Mouse (Mus musculus) neural tube, embryonic 13.5 days (tissue): ENCODE measurements around the gene Carmil2. TPM values are rescaled to one million over a fixed set of nuclear protein-coding genes. Genes with fewer than 3 reads are reported as not detected.
A peak's percentile ranks its signal among the peaks of the same experiment; 100 is the strongest.

Source experiments
- ATAC-seq: fragments of 200-750 bp; cut with Nextera tagmentation; 2 replicates; pipeline ENCODE4 v1.8.0; 2017; ENCODE audit warnings: low read depth, mild to moderate bottlenecking, moderate TSS enrichment, moderate library complexity
- H3K27ac ChIP-seq: fragments of 300-500 bp; sonication (generic); replicated peaks from 2 replicates; pipeline ENCODE4 v1.5.1; 2015; ENCODE audit warnings: moderate library complexity, mild to moderate bottlenecking, inconsistent platforms
- H3K27me3 ChIP-seq: fragments of 300-500 bp; sonication (generic); 2 replicates; pipeline ENCODE4 v1.6.1; 2015; ENCODE audit warnings: mild to moderate bottlenecking, inconsistent platforms
- H3K36me3 ChIP-seq: fragments of 300-500 bp; sonication (generic); 2 replicates; pipeline ENCODE4 v1.6.1; 2015; ENCODE audit warnings: mild to moderate bottlenecking, inconsistent platforms
- H3K4me1 ChIP-seq: fragments of 300-500 bp; sonication (generic); replicated peaks from 2 replicates; pipeline ENCODE4 v1.6.1; 2015; ENCODE audit warnings: inconsistent platforms
- H3K4me2 ChIP-seq: fragments of 300-500 bp; sonication (generic); 2 replicates; pipeline ENCODE4 v1.6.1; 2015; ENCODE audit warnings: inconsistent platforms, mild to moderate bottlenecking, moderate library complexity
- H3K4me3 ChIP-seq: fragments of 300-500 bp; sonication (generic); 2 replicates; pipeline ENCODE4 v1.5.1; 2015; ENCODE audit warnings: mild to moderate bottlenecking, inconsistent platforms
- H3K9ac ChIP-seq: fragments of 300-500 bp; sonication (generic); 2 replicates; pipeline ENCODE4 v1.6.1; 2015; ENCODE audit warnings: moderate library complexity, mild to moderate bottlenecking, inconsistent platforms
- H3K9me3 ChIP-seq: fragments of 300-500 bp; sonication (generic); 2 replicates; pipeline ENCODE4 v1.6.1; 2016; ENCODE audit warnings: inconsistent platforms
- WGBS: fragments of 180-500 bp; shearing (Covaris S2); methylation state at CpG from one replicate; pipeline ENCODE4 v1.1.7; 2015; 5-methylcytosine and 5-hydroxymethylcytosine counted together
- polyA plus RNA-seq: library from polyadenylated mRNA; unstranded; fragments of >200 nt; fragmentation: Nextera tagmentation; extraction: Ambion mirVana; gene quantifications from 2 replicates; pipeline ENCODE4 v1.2.1, GENCODE M21; 2015

Carmil2 gene
- polyA plus RNA-seq: 16.6 and 20.2 TPM in 2 replicates

GRCm38 (mm10) chr8:105685796-105686308, at the start of gene Carmil2:
TSS of gene Carmil2 (plus strand) at chr8:105686274.
- peak; percentile 48 for ATAC-seq

GRCm38 (mm10) chr8:105636963-105637510, 49.0 kb upstream of the Carmil2 start, which contains the start of gene Agrp:
TSS of gene Agrp (minus strand) at chr8:105637393.
- H3K9ac ChIP-seq: peak within 1 kb of the TSS; percentile 97
- ATAC-seq: peak; percentile 59

More at GRCm38 (mm10) chr8:105685796-105686308, at the start of gene Carmil2:
- Histone ChIP-seq H3K9ac (peak within 1 kb of the TSS; percentile 8; the same call in 1 of the 2 replicates), H3K4me1 (peaks cover 7% of the 10 kb centered on the region; the same call in 1 of the 2 replicates), H3K4me2 (0 out of 2 replicates have a peak within 1 kb of the TSS, but pooled peaks have one; percentile 7), H3K4me3 (no peak within 1 kb of the TSS), H3K36me3 (peaks cover 37% of the 10 kb centered on the region), H3K27me3 (no peaks in the 10 kb centered on the region), H3K9me3 (no peaks in the 10 kb centered on the region), H3K27ac (no peak within 1 kb of the TSS)
- 16% methylated on average over 26 of the region's 26 CpGs for WGBS

GRCm38 (mm10) chr8:105637601-105638041, 48.5 kb upstream of the Carmil2 start:
- Histone ChIP-seq H3K27me3 (no peaks in the 10 kb centered on the region), H3K27ac (peak overlapping the region; percentile 100), H3K9me3 (no peaks in the 10 kb centered on the region), H3K4me1 (peaks cover 48% of the 10 kb centered on the region), H3K4me3 (peak overlapping the region; percentile 92), H3K9ac (peak overlapping the region; percentile 97), H3K36me3 (peaks cover 3% of the 10 kb centered on the region; the same call in 1 of the 2 replicates), H3K4me2 (peak overlapping the region; percentile 94)
- under 1% methylated on average over 11 of the region's 11 CpGs for WGBS
- no peak for ATAC-seq

More at GRCm38 (mm10) chr8:105636963-105637510, 49.0 kb upstream of the Carmil2 start, which contains the start of gene Agrp:
- Histone ChIP-seq H3K4me1 (peaks cover 48% of the 10 kb centered on the region), H3K36me3 (peaks cover 3% of the 10 kb centered on the region; the same call in 1 of the 2 replicates), H3K27me3 (no peaks in the 10 kb centered on the region), H3K9me3 (no peaks in the 10 kb centered on the region), H3K4me3 (peak within 1 kb of the TSS; percentile 92), H3K4me2 (peak within 1 kb of the TSS; percentile 94), H3K27ac (peak within 1 kb of the TSS; percentile 100)
- WGBS: 0% methylated on average over 63 of the region's 63 CpGs

- peak overlapping the region; percentile 97; the same call in 1 of the 2 replicates for H3K9ac ChIP-seq
- peak overlapping the region; percentile 94 for H3K4me2 ChIP-seq
- no peak for ATAC-seq
- WGBS: 94% methylated on average over 4 of the region's 4 CpGs
- no peaks in the 10 kb centered on the region for H3K9me3 ChIP-seq
- H3K27ac ChIP-seq: no peak overlapping the region
- H3K4me1 ChIP-seq: peaks cover 48% of the 10 kb centered on the region
- H3K27me3 ChIP-seq: no peaks in the 10 kb centered on the region
- peak overlapping the region; percentile 92 for H3K4me3 ChIP-seq
- H3K36me3 ChIP-seq: peaks cover 5% of the 10 kb centered on the region
These were observed 47.6 kb upstream of the Carmil2 start for GRCm38 (mm10) chr8:105638510-105638909.

- WGBS: 71% methylated on average over 1 of the region's 1 CpGs
- Histone ChIP-seq H3K9me3 (no peaks in the 10 kb centered on the region), H3K4me2 (no peak overlapping the region), H3K9ac (no peak overlapping the region), H3K27me3 (no peaks in the 10 kb centered on the region), H3K4me3 (no peak overlapping the region), H3K4me1 (peaks cover 46% of the 10 kb centered on the region), H3K36me3 (peaks cover 15% of the 10 kb centered on the region), H3K27ac (no peak overlapping the region)
- ATAC-seq: no peak
These were observed 46.2 kb upstream of the Carmil2 start for GRCm38 (mm10) chr8:105639835-105640234.

GRCm38 (mm10) chr8:105640511-105640910, 45.6 kb upstream of the Carmil2 start:
- no peak overlapping the region for H3K27ac ChIP-seq
- H3K9ac ChIP-seq: no peak overlapping the region
- H3K4me3 ChIP-seq: no peak overlapping the region
- no peaks in the 10 kb centered on the region for H3K27me3 ChIP-seq
- no peaks in the 10 kb centered on the region for H3K9me3 ChIP-seq
- H3K4me2 ChIP-seq: no peak overlapping the region
- peaks cover 22% of the 10 kb centered on the region for H3K36me3 ChIP-seq
- WGBS: 70% methylated on average over 2 of the region's 2 CpGs
- ATAC-seq: no peak
- H3K4me1 ChIP-seq: peaks cover 40% of the 10 kb centered on the region

- Histone ChIP-seq H3K27me3 (no peaks in the 10 kb centered on the region), H3K9me3 (no peaks in the 10 kb centered on the region), H3K4me1 (peaks cover 9% of the 10 kb centered on the region), H3K9ac (no peak overlapping the region), H3K36me3 (peaks cover 42% of the 10 kb centered on the region), H3K4me3 (no peak overlapping the region), H3K4me2 (no peak overlapping the region), H3K27ac (no peak overlapping the region)
- no peak for ATAC-seq
- 96% methylated on average over 1 of the region's 1 CpGs for WGBS
These were observed 40.9 kb upstream of the Carmil2 start for GRCm38 (mm10) chr8:105645205-105645604.

GRCm38 (mm10) chr8:105648929-105649328, 37.1 kb upstream of the Carmil2 start:
- H3K9me3 ChIP-seq: no peaks in the 10 kb centered on the region
- WGBS: 96% methylated on average over 1 of the region's 1 CpGs
- H3K4me2 ChIP-seq: no peak overlapping the region
- ATAC-seq: no peak
- H3K27ac ChIP-seq: no peak overlapping the region
- H3K36me3 ChIP-seq: peaks cover 52% of the 10 kb centered on the region
- no peak overlapping the region for H3K9ac ChIP-seq
- H3K27me3 ChIP-seq: no peaks in the 10 kb centered on the region
- H3K4me1 ChIP-seq: no peaks in the 10 kb centered on the region; the same call in 1 of the 2 replicates
- H3K4me3 ChIP-seq: no peak overlapping the region

GRCm38 (mm10) chr8:105657641-105658040, 28.4 kb upstream of the Carmil2 start:
- H3K9me3 ChIP-seq: no peaks in the 10 kb centered on the region
- ATAC-seq: no peak
- no peak overlapping the region for H3K9ac ChIP-seq
- peaks cover 16% of the 10 kb centered on the region for H3K36me3 ChIP-seq
- H3K4me3 ChIP-seq: no peak overlapping the region
- H3K4me1 ChIP-seq: no peaks in the 10 kb centered on the region; the same call in 1 of the 2 replicates
- no peak overlapping the region for H3K4me2 ChIP-seq
- H3K27ac ChIP-seq: no peak overlapping the region
- no peaks in the 10 kb centered on the region for H3K27me3 ChIP-seq

GRCm38 (mm10) chr8:105661167-105661566, 24.9 kb upstream of the Carmil2 start:
- H3K27me3 ChIP-seq: no peaks in the 10 kb centered on the region
- H3K27ac ChIP-seq: no peak overlapping the region
- no peaks in the 10 kb centered on the region; the same call in 1 of the 2 replicates for H3K4me1 ChIP-seq
- no peak overlapping the region for H3K4me2 ChIP-seq
- no peak for ATAC-seq
- peaks cover 26% of the 10 kb centered on the region for H3K36me3 ChIP-seq
- no peak overlapping the region for H3K9ac ChIP-seq
- H3K4me3 ChIP-seq: no peak overlapping the region
- WGBS: 82% methylated on average over 3 of the region's 3 CpGs
- no peaks in the 10 kb centered on the region for H3K9me3 ChIP-seq

GRCm38 (mm10) chr8:105677891-105678290, 8.2 kb upstream of the Carmil2 start:
- H3K9me3 ChIP-seq: no peaks in the 10 kb centered on the region
- no peak overlapping the region for H3K4me3 ChIP-seq
- no peak overlapping the region for H3K9ac ChIP-seq
- no peaks in the 10 kb centered on the region for H3K27me3 ChIP-seq
- H3K4me1 ChIP-seq: no peaks in the 10 kb centered on the region
- H3K27ac ChIP-seq: no peak overlapping the region
- no peak for ATAC-seq
- H3K36me3 ChIP-seq: peaks cover 94% of the 10 kb centered on the region
- WGBS: 91% methylated on average over 1 of the region's 1 CpGs
- H3K4me2 ChIP-seq: no peak overlapping the region

- 81% methylated on average over 7 of the region's 7 CpGs for WGBS
- no peaks in the 10 kb centered on the region for H3K27me3 ChIP-seq
- no peak for ATAC-seq
- no peak overlapping the region for H3K4me2 ChIP-seq
- no peak overlapping the region for H3K4me3 ChIP-seq
- H3K36me3 ChIP-seq: peaks cover 43% of the 10 kb centered on the region
- H3K9me3 ChIP-seq: no peaks in the 10 kb centered on the region
- H3K27ac ChIP-seq: no peak overlapping the region
- no peak overlapping the region for H3K9ac ChIP-seq
- H3K4me1 ChIP-seq: peaks cover 7% of the 10 kb centered on the region; the same call in 1 of the 2 replicates
These were observed 749 bp upstream of the Carmil2 start for GRCm38 (mm10) chr8:105685325-105685724.
